Mouse (Mus musculus): ENCODE measurements around the gene Prnd. TPM values are rescaled to one million over a fixed set of nuclear protein-coding genes. Genes with fewer than 3 reads are reported as not detected.

The Prnd gene
- 1 to 10 TPM; 1.4 to 2.4 TPM for total RNA-seq (2021)

- intact Hi-C loops (cut with DNase I): no loop called here
- peak in 1 of 2 experiments; percentile 7 for DNase-seq
Measured at GRCm38 (mm10) chr2:131950598-131951095, at the start of gene Prnd. TSS of gene Prnd (plus strand) at chr2:131950861.

GRCm38 (mm10) chr2:131902423-131902822 lies 48.2 kb upstream of the Prnd start:
- DNase-seq: no peak
- intact Hi-C loops (cut with DNase I): loop anchor here (5.0 kb wide), 1 partner anchor 35 kb away; no protein-coding TSS in a partner anchor

DNA sequence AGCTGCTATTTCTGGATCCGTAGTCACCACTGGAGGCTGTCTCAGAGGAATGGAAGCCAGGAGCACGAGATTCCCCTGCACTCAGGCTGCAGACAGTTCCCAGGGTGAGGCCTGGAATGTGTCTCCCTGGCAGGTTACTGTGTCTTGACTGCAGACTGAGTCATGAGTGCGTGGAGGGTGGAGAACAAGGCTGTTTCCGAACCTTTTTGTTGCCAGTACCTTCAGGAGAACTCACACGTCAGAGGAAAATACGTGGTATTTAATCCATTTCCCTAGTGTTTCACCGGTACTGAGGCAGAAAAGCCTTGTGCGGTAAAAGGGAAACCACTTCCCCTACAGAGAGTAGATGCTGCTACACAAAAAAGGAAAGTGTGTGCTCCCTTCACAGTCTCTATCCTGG lies 47.8 kb upstream of the Prnd start:
- DNase-seq: peak; percentile 49 to 63
- intact Hi-C loops (cut with DNase I): loop anchor here (5.0 kb wide), 1 partner anchor 34 kb away; no protein-coding TSS in a partner anchor

- no peak for DNase-seq
- intact Hi-C loops (cut with DNase I): no loop called here
Measured at GRCm38 (mm10) chr2:131905025-131905424, 45.6 kb upstream of the Prnd start.

GRCm38 (mm10) chr2:131905776-131906175 lies 44.9 kb upstream of the Prnd start:
- no peak for DNase-seq
- intact Hi-C loops (cut with DNase I): no loop called here

- intact Hi-C loops (cut with DNase I): no loop called here
- no peak for DNase-seq
Measured at GRCm38 (mm10) chr2:131906266-131906665, 44.4 kb upstream of the Prnd start.

- peak in 1 of 2 experiments; percentile 44 for DNase-seq
- intact Hi-C loops (cut with DNase I): no loop called here
Measured at GRCm38 (mm10) chr2:131906846-131907245, 43.8 kb upstream of the Prnd start.

- intact Hi-C loops (cut with DNase I): no loop called here
- DNase-seq: no peak
Measured at GRCm38 (mm10) chr2:131907311-131907710, 43.4 kb upstream of the Prnd start.

DNA sequence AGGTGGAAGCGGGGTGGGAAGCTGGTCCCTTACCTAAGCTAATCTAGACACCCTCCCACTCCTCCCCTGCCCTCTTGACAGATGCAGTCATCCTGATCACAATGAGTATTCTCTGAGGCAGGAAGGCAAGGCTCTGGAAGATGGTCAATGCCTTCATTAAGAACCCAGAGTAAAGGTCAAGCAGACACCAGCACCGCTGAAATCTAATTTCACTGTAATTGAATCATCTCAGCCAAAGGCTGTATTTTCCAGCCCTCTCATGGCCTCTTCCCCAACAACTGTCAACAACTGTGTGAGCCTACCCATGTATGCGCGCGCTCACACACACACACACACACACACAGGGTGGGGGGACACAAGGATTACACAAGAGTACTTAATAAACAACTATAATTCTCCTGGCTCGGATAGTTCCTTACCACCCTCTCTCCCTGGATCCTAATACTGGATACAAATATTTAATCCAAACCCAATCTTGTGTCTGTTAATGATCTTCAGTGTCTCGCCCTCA lies 42.3 kb upstream of the Prnd start:
- intact Hi-C loops (cut with DNase I): no loop called here
- peak in 1 of 2 experiments; percentile 40 for DNase-seq

GRCm38 (mm10) chr2:131908906-131909305 lies 41.8 kb upstream of the Prnd start:
- intact Hi-C loops (cut with DNase I): no loop called here
- no peak for DNase-seq

DNA sequence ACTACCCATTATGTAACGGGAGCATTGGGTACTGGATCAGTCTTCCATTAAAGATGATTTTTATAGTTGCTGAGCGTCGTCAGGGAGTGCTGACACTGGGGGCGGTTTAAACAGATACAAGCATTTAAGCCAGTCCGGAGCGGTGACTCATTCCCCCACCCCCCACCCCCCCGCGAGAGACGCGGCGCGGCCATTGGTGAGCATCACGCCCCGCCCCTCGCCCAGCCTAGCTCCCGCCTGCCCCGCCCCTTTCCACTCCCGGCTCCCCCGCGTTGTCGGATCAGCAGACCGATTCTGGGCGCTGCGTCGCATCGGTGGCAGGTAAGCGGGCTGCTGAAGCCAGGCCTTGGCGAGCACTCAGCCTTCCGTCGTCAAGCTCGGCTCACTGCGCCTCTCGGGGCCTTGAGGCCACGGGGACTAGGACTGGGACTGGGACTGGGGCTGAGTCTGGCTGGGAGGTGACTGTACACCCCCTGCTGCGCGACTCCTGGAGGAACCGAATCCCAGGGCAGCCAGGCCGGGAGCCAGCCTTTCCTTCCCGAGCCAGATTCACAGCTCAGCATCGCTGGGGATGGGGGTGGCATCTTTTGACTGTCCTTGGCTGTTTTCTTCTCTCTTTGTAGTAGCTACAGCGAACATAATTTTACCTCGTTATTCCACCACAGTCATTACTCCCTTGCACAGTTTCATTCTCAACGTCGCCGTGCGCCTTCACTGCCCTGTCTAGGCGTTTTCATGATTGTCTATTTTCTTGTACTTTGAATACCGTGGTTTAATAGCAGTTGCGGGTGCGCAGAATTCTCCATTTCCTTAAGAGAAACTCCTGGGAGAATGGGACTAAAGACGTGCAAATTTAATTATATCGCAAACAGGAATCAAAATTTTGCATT lies 40.7 kb upstream of the Prnd start, which contains the start of the genes Prnp and Prn:
Prnp (plus strand) TSS at position 246 of the 890 bp plus-strand sequence.
Prn (plus strand) TSS at position 275 of the 890 bp plus-strand sequence.
- intact Hi-C loops (cut with DNase I): no loop called here
- peak; percentile 89 for DNase-seq

DNA sequence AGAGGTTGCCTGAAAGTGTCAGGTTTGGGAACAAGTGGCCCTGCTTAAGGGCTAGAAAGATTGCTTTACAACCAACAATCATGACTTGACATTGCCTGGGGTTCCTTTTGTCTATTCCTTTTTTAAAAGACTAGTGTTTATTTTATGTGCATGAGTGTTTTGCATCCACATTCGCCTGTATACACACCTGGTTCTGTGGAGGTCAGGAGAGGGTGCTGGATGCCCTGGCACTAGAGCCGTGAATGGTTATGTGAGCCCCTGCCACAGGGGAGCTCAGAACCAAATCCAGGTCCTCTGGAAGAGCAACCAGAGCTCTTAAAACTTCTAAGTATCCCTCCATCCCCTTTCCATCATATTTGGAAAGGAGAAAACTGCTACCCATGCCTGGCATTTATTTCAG lies 39.8 kb upstream of the Prnd start:
- intact Hi-C loops (cut with DNase I): no loop called here
- no peak for DNase-seq

DNA sequence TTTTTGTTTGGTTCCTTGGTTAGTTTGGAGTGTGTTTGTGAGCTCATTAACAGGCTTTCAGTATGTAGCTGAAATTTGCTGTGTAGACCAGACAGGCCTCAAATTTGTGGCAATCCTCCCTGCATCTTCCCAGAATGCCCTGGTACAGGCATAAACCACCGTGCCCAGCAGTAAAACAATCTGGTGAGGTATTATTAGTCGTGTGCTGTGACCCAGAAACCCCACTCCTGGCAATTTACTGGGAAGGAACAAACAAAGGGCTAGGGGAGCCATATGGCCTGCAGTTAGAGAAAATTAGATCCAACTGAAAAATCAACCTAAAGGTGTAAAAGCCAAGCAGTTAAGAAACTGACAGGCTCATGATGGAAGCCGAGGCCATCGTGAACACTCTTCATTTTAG lies 39.3 kb upstream of the Prnd start:
- intact Hi-C loops (cut with DNase I): no loop called here
- DNase-seq: no peak

- DNase-seq: no peak
- intact Hi-C loops (cut with DNase I): no loop called here
Measured at GRCm38 (mm10) chr2:131912526-131913258, 38.0 kb upstream of the Prnd start.

GRCm38 (mm10) chr2:131932275-131932902 lies 18.3 kb upstream of the Prnd start:
- intact Hi-C loops (cut with DNase I): no loop called here
- no peak for DNase-seq

- DNase-seq: no peak
- intact Hi-C loops (cut with DNase I): no loop called here
Measured at GRCm38 (mm10) chr2:131933013-131933412, 17.6 kb upstream of the Prnd start.

- intact Hi-C loops (cut with DNase I): no loop called here
- DNase-seq: no peak
Measured at GRCm38 (mm10) chr2:131933598-131933997, 17.1 kb upstream of the Prnd start.

GRCm38 (mm10) chr2:131934243-131934642 lies 16.4 kb upstream of the Prnd start:
- DNase-seq: no peak
- intact Hi-C loops (cut with DNase I): no loop called here

GRCm38 (mm10) chr2:131935390-131936105 lies 15.1 kb upstream of the Prnd start:
- intact Hi-C loops (cut with DNase I): loop anchor here (5.0 kb wide), 1 partner anchor 33 kb away; no protein-coding TSS in a partner anchor
- peak; percentile 18 to 44 for DNase-seq

DNA sequence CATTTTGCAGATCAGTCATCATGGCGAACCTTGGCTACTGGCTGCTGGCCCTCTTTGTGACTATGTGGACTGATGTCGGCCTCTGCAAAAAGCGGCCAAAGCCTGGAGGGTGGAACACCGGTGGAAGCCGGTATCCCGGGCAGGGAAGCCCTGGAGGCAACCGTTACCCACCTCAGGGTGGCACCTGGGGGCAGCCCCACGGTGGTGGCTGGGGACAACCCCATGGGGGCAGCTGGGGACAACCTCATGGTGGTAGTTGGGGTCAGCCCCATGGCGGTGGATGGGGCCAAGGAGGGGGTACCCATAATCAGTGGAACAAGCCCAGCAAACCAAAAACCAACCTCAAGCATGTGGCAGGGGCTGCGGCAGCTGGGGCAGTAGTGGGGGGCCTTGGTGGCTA lies 14.3 kb upstream of the Prnd start:
- no peak for DNase-seq
- intact Hi-C loops (cut with DNase I): loop anchor here (5.0 kb wide), 1 partner anchor 34 kb away; no protein-coding TSS in a partner anchor
